Mouse (Mus musculus) small intestine, adult 2 months (tissue): ENCODE data around the gene Strn4. TPM values are rescaled to one million over a fixed set of nuclear protein-coding genes. Genes with fewer than 3 reads are reported as not detected.

ENCODE experiments used
- H3K27ac ChIP-seq: fragments of 200-500 bp; 2 replicates; pipeline ENCODE4 v1.5.1; 2012; ENCODE audit warnings: low read depth, low read length, control low read depth, inconsistent platforms; ENCODE audit not compliant: insufficient read depth
- H3K27me3 ChIP-seq: fragments of 200-500 bp; 2 replicates; pipeline ENCODE4 v1.6.1; 2012; ENCODE audit warnings: mild to moderate bottlenecking, moderate library complexity, low read length, inconsistent platforms; ENCODE audit not compliant: control insufficient read depth, insufficient read depth
- H3K36me3 ChIP-seq: fragments of 200-500 bp; 2 replicates; pipeline ENCODE4 v1.6.1; 2012; ENCODE audit warnings: mild to moderate bottlenecking, low read length, control low read depth, inconsistent platforms; ENCODE audit not compliant: control insufficient read depth, insufficient read depth
- H3K4me1 ChIP-seq: fragments of 200-500 bp; 2 replicates; pipeline ENCODE4 v1.6.1; 2012; ENCODE audit warnings: low read length, inconsistent platforms, mixed read lengths; ENCODE audit not compliant: control insufficient read depth, insufficient read depth, insufficient read length
- H3K4me3 ChIP-seq: fragments of 200-500 bp; 2 replicates; pipeline ENCODE4 v1.5.1; 2012; ENCODE audit warnings: low read depth, mild to moderate bottlenecking, control low read depth, inconsistent platforms, low read length, moderate library complexity
- CTCF ChIP-seq: fragments of 200-500 bp; IDR thresholded peaks from 2 replicates; pipeline ENCODE4 v1.5.1; 2012; ENCODE audit warnings: low read depth, mild to moderate bottlenecking, control low read depth, inconsistent platforms, low read length, moderate library complexity, mixed read lengths; ENCODE audit not compliant: insufficient replicate concordance, insufficient read length; ENCODE audit errors: extremely low read depth
- POLR2A ChIP-seq: fragments of 200-500 bp; IDR thresholded peaks from 2 replicates; pipeline ENCODE4 v1.6.1; 2012; ENCODE audit warnings: low read depth, mild to moderate bottlenecking, control low read depth, inconsistent platforms, low read length, moderate library complexity
- WGBS: fragments of 180-500 bp; shearing (Covaris S2); methylation state at CpG from one replicate; pipeline ENCODE4 v1.1.7; 2018; 5-methylcytosine and 5-hydroxymethylcytosine counted together
- polyA plus RNA-seq: library from polyadenylated mRNA; depleted of rRNA; stranded (reverse); fragments of >200 nt; gene quantifications from 2 replicates; pipeline ENCODE4 v1.2.3, GENCODE M21; 2012

Strn4 gene
- polyA plus RNA-seq, 1 experiment, result 119 TPM

- Histone ChIP-seq H3K4me3 (no peak overlapping the region), H3K27me3 (no peaks in the 10 kb centered on the region), H3K27ac (no peak overlapping the region), H3K4me1 (peaks cover 16% of the 10 kb centered on the region), H3K36me3 (peaks cover 29% of the 10 kb centered on the region)
- TF ChIP-seq POLR2A (no peak), CTCF (no peak)
- 90% methylated on average over 5 of the region's 5 CpGs for WGBS
Observed at GRCm38 (mm10) chr7:16846775-16847174, 31.1 kb downstream of the Strn4 start.

GRCm38 (mm10) chr7:16847507-16847906 lies 31.8 kb downstream of the Strn4 start:
- TF ChIP-seq CTCF, result no peak
- no peak for TF ChIP-seq POLR2A
- H3K36me3 ChIP-seq, result peaks cover 34% of the 10 kb centered on the region
- 88% methylated on average over 19 of the region's 19 CpGs for WGBS
- no peak overlapping the region for H3K4me3 ChIP-seq
- H3K27me3 ChIP-seq, result no peaks in the 10 kb centered on the region
- H3K27ac ChIP-seq, result no peak overlapping the region
- H3K4me1 ChIP-seq, result peaks cover 11% of the 10 kb centered on the region; the same call in 1 of the 2 replicates

- H3K36me3 ChIP-seq, result peaks cover 43% of the 10 kb centered on the region
- H3K27ac ChIP-seq, result no peak overlapping the region
- no peak overlapping the region for H3K4me3 ChIP-seq
- 47% methylated on average over 17 of the region's 17 CpGs for WGBS
- TF ChIP-seq POLR2A, result no peak
- TF ChIP-seq CTCF, result peak; percentile 49; the same call in 1 of the 2 replicates
- no peaks in the 10 kb centered on the region for H3K27me3 ChIP-seq
- peaks cover 15% of the 10 kb centered on the region for H3K4me1 ChIP-seq
Observed at GRCm38 (mm10) chr7:16848579-16848978, 32.9 kb downstream of the Strn4 start.

- no peak for TF ChIP-seq POLR2A
- TF ChIP-seq CTCF, result no peak
- no peak overlapping the region for H3K27ac ChIP-seq
- peaks cover 70% of the 10 kb centered on the region for H3K36me3 ChIP-seq
- no peaks in the 10 kb centered on the region for H3K27me3 ChIP-seq
- no peak overlapping the region for H3K4me3 ChIP-seq
- 84% methylated on average over 4 of the region's 4 CpGs for WGBS
- H3K4me1 ChIP-seq, result peaks cover 11% of the 10 kb centered on the region
Observed at GRCm38 (mm10) chr7:16851636-16852035, 35.9 kb downstream of the Strn4 start.

- Histone ChIP-seq H3K36me3 (peaks cover 73% of the 10 kb centered on the region), H3K4me3 (no peak overlapping the region), H3K4me1 (peaks cover 11% of the 10 kb centered on the region), H3K27me3 (no peaks in the 10 kb centered on the region), H3K27ac (no peak overlapping the region)
- 52% methylated on average over 14 of the region's 14 CpGs for WGBS
- no peak for TF ChIP-seq POLR2A
Observed at GRCm38 (mm10) chr7:16853302-16853831, 37.7 kb downstream of the Strn4 start.

GRCm38 (mm10) chr7:16858336-16858735 lies 42.6 kb downstream of the Strn4 start:
- TF ChIP-seq CTCF (peak; percentile 72; the same call in 1 of the 2 replicates), POLR2A (no peak)

GRCm38 (mm10) chr7:16859902-16860651 lies 44.4 kb downstream of the Strn4 start:
- H3K4me1 ChIP-seq, result no peaks in the 10 kb centered on the region
- no peaks in the 10 kb centered on the region for H3K27me3 ChIP-seq
- H3K27ac ChIP-seq, result no peak overlapping the region
- no peak overlapping the region for H3K4me3 ChIP-seq
- WGBS, result 35% methylated on average over 5 of the region's 5 CpGs
- TF ChIP-seq CTCF, result no peak
- no peak for TF ChIP-seq POLR2A
- peaks cover 44% of the 10 kb centered on the region for H3K36me3 ChIP-seq

More at GRCm38 (mm10) chr7:16858336-16858735, 42.6 kb downstream of the Strn4 start:
- no peak overlapping the region for H3K4me3 ChIP-seq
- H3K4me1 ChIP-seq, result peaks cover 6% of the 10 kb centered on the region
- H3K27me3 ChIP-seq, result no peaks in the 10 kb centered on the region
- peaks cover 51% of the 10 kb centered on the region for H3K36me3 ChIP-seq
- no peak overlapping the region for H3K27ac ChIP-seq
- 27% methylated on average over 17 of the region's 17 CpGs for WGBS
